Mouse (Mus musculus): ENCODE data around the gene Myh10.
"Not testable (repeated sequence)": the region's sequence is repeated elsewhere in the genome, so short reads cannot be mapped to it uniquely, and the experiment has no call there.

The Myh10 gene

GRCm38 (mm10) chr11:68692693-68693446 is 1.5 kb downstream of the Myh10 start:
- DNase-seq (ENCODE audit: low read depth, low spot score), result peak; percentile 18

DNA sequence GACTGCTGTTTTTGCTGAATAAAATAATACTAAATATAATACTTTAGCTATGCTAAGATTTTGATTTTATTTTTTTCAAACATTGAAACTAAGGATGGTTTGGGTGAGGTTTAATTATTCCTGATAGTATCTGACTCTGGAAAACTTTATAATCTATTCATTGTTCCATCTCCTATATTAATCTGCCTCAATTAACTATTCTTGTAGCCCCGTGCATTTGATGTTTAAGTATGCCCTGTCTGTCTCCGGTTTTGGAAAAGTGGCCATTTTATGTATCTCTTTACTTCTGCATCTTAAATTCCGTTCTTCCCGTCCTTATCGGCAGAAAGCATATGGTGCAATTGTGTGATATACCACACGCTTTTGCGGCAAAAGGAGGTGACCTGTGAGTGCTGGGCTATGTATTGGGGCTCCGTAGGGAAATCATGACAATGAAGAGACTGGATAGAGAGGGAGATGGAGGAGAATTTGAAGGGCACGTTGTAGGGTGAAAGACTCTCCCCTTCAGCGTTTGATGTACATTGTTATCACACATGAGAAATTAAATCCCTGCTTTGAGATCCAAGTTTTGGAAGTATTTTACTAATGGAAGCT is 2.2 kb downstream of the Myh10 start:
- DNase-seq (ENCODE audit: low read depth, low spot score), result no peak

DNA sequence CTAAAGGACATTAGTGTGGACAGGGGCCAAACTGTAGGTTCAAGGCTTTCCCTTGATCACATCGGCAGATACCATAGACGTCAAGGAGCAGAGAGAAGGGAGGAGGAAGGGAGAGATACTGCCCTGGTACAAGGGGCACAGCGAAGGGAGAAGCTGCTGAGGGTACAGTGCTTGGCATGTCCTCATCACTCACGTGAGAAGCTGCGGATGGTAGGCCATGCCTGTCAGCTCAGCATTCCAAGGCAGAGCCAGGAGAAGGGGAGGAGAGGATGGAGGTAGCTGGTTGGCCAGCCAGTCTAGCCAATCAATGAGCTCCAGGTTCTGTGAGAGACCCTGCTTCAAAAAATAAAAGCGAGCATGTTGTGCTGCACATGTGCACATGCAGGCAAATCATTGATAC is 11.0 kb downstream of the Myh10 start:
- no peak for DNase-seq (ENCODE audit: low read depth, low spot score)

GRCm38 (mm10) chr11:68703360-68703759 is 12.0 kb downstream of the Myh10 start:
- DNase-seq (ENCODE audit: low read depth, low spot score), result no peak

GRCm38 (mm10) chr11:68704258-68704657 is 12.9 kb downstream of the Myh10 start:
- DNase-seq (ENCODE audit: low read depth, low spot score), result no peak

DNA sequence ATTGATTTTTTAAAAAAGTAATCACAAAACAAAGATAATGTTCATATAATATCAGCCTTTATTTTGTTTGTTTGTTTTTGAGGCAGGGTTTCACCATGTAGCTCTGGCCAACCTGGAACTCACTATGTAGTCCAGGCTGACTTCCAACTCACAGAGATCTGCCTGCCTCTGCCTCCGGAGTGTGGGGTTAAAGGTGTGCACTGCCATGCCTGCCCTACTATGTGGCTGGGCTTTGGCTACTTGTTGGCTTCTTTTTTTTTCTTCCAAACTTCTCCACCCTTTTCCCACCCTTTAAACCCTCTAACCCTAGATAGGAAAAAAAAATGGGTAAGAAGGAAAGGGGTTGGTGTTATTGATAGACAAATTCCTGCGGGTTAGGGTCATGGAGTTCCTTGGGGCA is 13.5 kb downstream of the Myh10 start:
- no peak for DNase-seq (ENCODE audit: low read depth, low spot score)

GRCm38 (mm10) chr11:68706524-68707429 is 15.4 kb downstream of the Myh10 start:
- no peak for DNase-seq (ENCODE audit: low read depth, low spot score)

- DNase-seq (ENCODE audit: low read depth, low spot score), result no peak
These were observed 16.7 kb downstream of the Myh10 start for GRCm38 (mm10) chr11:68707881-68708582.

DNA sequence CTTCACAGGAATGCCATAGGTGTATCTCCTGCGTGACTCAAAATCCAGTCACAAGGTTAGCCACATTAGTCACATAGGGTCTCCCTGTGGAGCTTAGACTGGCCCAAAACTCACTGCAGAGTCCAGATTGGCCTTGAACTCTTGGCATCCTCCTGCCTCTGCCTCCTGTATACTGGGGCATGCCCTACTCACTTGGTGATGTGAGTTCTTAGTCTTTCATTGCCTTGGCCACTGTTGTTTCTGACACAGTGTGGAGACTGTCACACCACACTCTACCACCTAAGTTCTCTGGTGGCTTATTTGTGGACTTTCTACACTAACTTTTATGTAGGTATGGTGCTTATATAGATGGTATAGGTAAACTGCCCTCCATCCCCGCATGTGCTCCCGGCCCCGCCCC is 24.8 kb downstream of the Myh10 start:
- no peak for DNase-seq (ENCODE audit: low read depth, low spot score)

DNA sequence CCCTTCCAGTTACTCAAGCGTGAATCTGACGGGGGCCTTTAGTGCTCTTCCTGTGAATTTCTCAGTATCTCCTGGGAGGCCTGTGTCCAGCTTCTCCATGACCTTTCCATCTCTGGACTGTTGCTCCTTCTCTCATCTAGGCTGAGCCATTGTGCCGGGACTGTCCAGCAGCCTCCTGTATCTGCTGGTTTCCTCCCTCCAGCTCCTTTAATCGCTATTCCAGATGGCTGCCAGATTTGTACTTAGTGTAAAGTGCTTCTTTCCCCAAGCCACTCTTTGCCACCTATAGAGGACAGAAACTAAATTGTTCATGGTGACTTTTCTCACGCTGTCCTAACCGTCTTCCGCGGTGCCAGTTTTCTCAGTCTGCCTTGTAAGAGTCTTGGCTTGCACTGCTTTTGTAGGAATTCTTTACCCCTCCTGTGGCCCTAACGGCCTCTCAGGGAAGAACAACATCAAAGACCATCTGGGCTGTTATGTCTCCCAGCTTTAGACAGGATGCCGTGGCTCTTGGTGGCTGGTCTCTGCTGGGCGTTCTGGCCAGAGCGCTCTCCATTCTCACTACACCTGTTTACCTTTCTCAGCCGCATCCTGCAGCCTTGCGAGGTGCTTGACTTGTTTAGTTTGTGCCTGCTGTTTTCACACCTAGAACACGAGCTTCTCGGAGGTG is 25.9 kb downstream of the Myh10 start:
- no peak for DNase-seq (ENCODE audit: low read depth, low spot score)

- DNase-seq (ENCODE audit: low read depth, low spot score), result no peak
These were observed 27.8 kb downstream of the Myh10 start for GRCm38 (mm10) chr11:68719096-68719648.

DNA sequence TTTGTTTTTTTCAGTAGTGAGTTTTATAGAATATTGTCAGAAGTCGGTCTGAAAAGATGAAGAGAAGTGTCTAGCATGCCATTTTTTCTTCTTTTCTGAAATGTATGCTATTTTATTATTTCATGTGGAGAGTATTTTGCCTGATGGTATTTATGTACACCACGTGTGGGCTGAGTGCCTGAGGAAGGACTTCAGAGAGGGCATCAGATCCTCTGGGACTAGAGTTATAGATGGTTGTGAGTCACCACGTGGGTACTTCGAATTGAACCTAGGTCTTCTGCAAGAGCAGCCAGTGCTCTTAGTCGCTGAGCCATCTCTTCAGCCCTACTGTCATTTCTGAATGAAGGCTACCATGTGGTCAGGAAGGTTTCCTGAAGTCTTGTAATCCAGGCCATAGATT is 28.4 kb downstream of the Myh10 start:
- no peak for DNase-seq (ENCODE audit: low read depth, low spot score)

DNA sequence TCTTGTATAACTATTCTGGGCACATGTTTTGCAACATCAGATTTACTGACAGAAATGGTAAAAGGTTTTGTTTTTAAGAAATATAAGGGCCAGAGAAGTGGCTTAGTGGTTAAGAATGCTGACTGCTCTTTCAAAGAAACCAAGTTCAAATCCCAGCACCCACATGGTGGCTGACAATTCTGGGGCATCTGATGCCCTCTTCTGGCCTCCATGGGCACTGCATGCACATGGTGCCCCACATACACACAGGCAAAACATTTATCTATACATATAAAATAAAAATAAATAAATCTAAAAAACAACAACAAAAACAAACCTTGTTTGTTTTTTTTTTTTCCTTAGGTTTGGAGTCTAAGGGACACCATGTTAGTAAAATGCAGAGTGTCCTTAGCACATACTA is 32.8 kb downstream of the Myh10 start:
- DNase-seq (ENCODE audit: low read depth, low spot score), result peak; percentile 39

- DNase-seq (ENCODE audit: low read depth, low spot score), result no peak
These were observed 37.3 kb downstream of the Myh10 start for GRCm38 (mm10) chr11:68728693-68729092.

DNA sequence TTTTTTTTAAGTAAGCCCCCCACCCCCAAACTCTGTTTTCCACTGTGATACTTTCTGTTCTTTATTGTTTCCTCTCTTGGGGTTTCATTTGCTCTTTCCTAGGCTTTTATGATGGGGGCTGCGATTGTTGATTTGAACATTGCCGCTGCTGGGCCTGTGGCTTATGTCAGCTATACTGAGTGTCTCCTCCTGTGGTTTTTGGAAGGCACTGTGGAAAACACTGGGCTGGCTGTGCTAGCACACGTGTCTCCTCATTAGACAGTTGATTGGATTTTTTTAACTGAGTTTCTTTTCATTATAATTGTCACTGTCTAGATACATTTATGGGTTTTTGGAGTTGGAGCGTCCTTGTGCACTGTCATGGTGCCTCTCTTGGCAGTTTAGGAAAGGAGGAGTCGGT is 39.4 kb downstream of the Myh10 start:
- DNase-seq (ENCODE audit: low read depth, low spot score), result no peak

GRCm38 (mm10) chr11:68732066-68732465 is 40.7 kb downstream of the Myh10 start:
- DNase-seq (ENCODE audit: low read depth, low spot score), result no peak

DNA sequence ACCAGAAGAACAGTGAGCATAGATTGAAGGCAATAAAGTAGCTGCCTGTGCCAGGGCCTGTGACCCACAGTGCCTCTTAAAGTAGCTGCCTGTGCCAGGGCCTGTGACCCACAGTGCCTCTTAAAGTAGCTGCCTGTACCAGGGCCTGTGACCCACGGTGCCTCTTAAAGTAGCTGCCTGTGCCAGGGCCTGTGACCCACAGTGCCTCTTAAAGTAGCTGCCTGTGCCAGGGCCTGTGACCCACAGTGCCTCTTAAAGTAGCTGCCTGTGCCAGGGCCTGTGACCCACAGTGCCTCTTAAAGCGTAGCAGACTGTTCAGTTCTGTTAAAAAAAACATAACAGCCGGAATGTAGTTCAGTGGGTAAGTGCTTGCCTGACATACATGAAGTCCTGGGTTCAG is 42.0 kb downstream of the Myh10 start:
- not testable (repeated sequence) for DNase-seq (ENCODE audit: low read depth, low spot score)

DNA sequence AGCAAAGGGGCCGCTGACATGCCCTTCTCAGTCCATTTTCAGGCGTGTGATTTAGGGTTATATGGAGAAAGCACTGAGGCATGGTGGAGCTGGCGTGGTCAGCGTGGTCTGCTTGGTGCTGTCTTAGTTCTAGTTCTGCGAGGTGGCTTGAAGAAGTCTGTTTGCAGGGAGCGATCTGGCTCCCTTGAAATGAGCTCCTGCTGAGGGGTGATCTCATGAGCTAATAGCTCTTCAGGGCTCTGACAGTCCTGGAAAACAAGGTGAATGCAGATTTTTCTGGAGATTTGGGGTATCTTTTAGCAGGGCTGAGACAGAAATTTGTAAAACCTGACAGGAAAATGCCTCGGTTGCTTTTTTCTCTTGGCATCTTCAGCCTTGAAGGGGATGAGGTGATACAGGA is 48.1 kb downstream of the Myh10 start:
- no peak for DNase-seq (ENCODE audit: low read depth, low spot score)

GRCm38 (mm10) chr11:68742658-68743057 is 51.3 kb downstream of the Myh10 start:
- DNase-seq (ENCODE audit: low read depth, low spot score), result peak; percentile 33

DNA sequence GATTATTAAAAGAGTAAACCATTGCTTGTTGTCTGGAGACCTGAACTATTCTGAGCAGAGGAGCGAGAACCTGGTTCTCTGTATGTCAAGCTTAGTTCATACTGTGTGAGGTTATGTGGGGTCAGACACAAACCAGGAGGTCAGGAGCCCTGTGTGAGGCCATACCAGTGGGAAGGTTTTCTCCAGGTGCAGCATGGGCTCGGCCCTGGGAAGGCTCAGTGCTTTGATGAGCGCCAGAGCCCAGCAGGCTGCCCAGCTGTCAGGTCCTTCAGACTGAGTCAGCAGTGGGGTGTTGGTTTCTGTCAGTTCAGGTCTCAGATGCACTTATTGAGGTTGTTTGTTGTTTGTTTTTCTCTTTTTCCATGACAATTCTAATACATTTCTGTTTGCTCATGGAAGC is 52.8 kb downstream of the Myh10 start:
- no peak for DNase-seq (ENCODE audit: low read depth, low spot score)
